Mouse (Mus musculus) urinary bladder, adult 2 months (tissue): ENCODE data around the gene Lmod2. TPM values are rescaled to one million over a fixed set of nuclear protein-coding genes. Genes with fewer than 3 reads are reported as not detected.

Source experiments
- DNase-seq: peaks from one replicate; pipeline ENCODE4 v3.0.0; 2022; ENCODE audit warnings: low spot score
- polyA plus RNA-seq: library from polyadenylated mRNA; depleted of rRNA; stranded (reverse); fragments of >200 nt; gene quantifications from 2 replicates; pipeline ENCODE4 v1.2.3, GENCODE M21; 2012; rRNA removed

The Lmod2 gene
- polyA plus RNA-seq, 1 experiment, result not detected

- DNase-seq, result no peak
Measured at GRCm38 (mm10) chr6:24642161-24642560, 44.6 kb downstream of the Lmod2 start.

GRCm38 (mm10) chr6:24642960-24643359 is 45.4 kb downstream of the Lmod2 start:
- DNase-seq, result no peak

- no peak for DNase-seq
Measured at GRCm38 (mm10) chr6:24645346-24646053, 47.9 kb downstream of the Lmod2 start.

- no peak for DNase-seq
Measured at GRCm38 (mm10) chr6:24647103-24647691, 49.6 kb downstream of the Lmod2 start.

GRCm38 (mm10) chr6:24648403-24648802 is 50.8 kb downstream of the Lmod2 start:
- DNase-seq, result no peak

GRCm38 (mm10) chr6:24650719-24651118 is 53.2 kb downstream of the Lmod2 start:
- DNase-seq, result no peak

- no peak for DNase-seq
Measured at GRCm38 (mm10) chr6:24651538-24651937, 54.0 kb downstream of the Lmod2 start.

Other genes with a start within 250 kb of the Lmod2 start
- 0.06 and 0.12 TPM in 2 replicates for gene Iqub, start 82.7 kb upstream of the Lmod2 start, polyA plus RNA-seq
- 32.5 and 59.8 TPM in 2 replicates for gene Ndufa5, start 69.7 kb upstream of the Lmod2 start, polyA plus RNA-seq
- gene Asb15, start 69.6 kb upstream of the Lmod2 start, polyA plus RNA-seq, result 0.21 and 0.26 TPM in 2 replicates
- gene Wasl, start 67.2 kb downstream of the Lmod2 start, polyA plus RNA-seq, result 47.4 and 53.8 TPM in 2 replicates
- gene Hyal6, start 135.5 kb downstream of the Lmod2 start, polyA plus RNA-seq, result 0.01 TPM in 1 of 2 replicates, not detected in the other
- gene Hyal4, start 150.6 kb downstream of the Lmod2 start, polyA plus RNA-seq, result 0.01 TPM in 1 of 2 replicates, not detected in the other
- gene Spam1, start 193.4 kb downstream of the Lmod2 start, polyA plus RNA-seq, result not detected in 2 replicates